Mouse (Mus musculus): Measurements from ENCODE around the gene Mipep.

- TF ChIP-seq CTCF (IDR thresholded peaks at IDR 0.05; ENCODE audit: control insufficient read depth, insufficient read depth, insufficient replicate concordance, low read depth, low read length) (no peak), POLR2A (IDR thresholded peaks at IDR 0.05; ENCODE audit: control insufficient read depth, low read depth, low read length) (no peak)
Measured at GRCm38 (mm10) chr14:60754656-60755055, 29.7 kb upstream of the Mipep start.

Data from testis, adult 2 months (tissue).